Mouse (Mus musculus) midbrain, embryonic 14.5 days (tissue): ENCODE data around the gene Mas1. TPM values are rescaled to one million over a fixed set of nuclear protein-coding genes. Genes with fewer than 3 reads are reported as not detected.

Source experiments
- ATAC-seq: fragments of 200-750 bp; cut with Nextera tagmentation; 2 replicates; pipeline ENCODE4 v1.8.0; 2017; ENCODE audit warnings: moderate number of reproducible peaks, moderate library complexity; ENCODE audit not compliant: low FRiP score, low TSS enrichment
- DNase-seq: peaks from one replicate; pipeline ENCODE4 v3.0.0-alpha.2; 2015
- H3K27ac ChIP-seq: fragments of 300-500 bp; sonication (generic); replicated peaks from 2 replicates; pipeline ENCODE4 v1.5.1; 2014; ENCODE audit warnings: mild to moderate bottlenecking, low read depth, low read length, moderate library complexity
- H3K27me3 ChIP-seq: fragments of 300-500 bp; sonication (generic); 2 replicates; pipeline ENCODE4 v1.6.1; 2014; ENCODE audit warnings: low read length, control low read depth, mixed read lengths; ENCODE audit not compliant: control insufficient read depth, insufficient read depth
- H3K36me3 ChIP-seq: fragments of 300-500 bp; sonication (generic); 2 replicates; pipeline ENCODE4 v1.6.1; 2014; ENCODE audit warnings: low read length, control low read depth; ENCODE audit not compliant: control insufficient read depth, insufficient read depth
- H3K4me1 ChIP-seq: fragments of 300-500 bp; sonication (generic); 2 replicates; pipeline ENCODE4 v1.6.1; 2014; ENCODE audit warnings: mild to moderate bottlenecking, antibody characterized with exemption, low read length, control low read depth; ENCODE audit not compliant: control insufficient read depth, insufficient read depth
- H3K4me2 ChIP-seq: fragments of 300-500 bp; sonication (generic); 2 replicates; pipeline ENCODE4 v1.6.1; 2014; ENCODE audit warnings: mild to moderate bottlenecking, low read length, moderate library complexity
- H3K4me3 ChIP-seq: fragments of 300-500 bp; sonication (generic); replicated peaks from 2 replicates; pipeline ENCODE4 v1.5.1; 2014; ENCODE audit warnings: low read depth, low read length
- H3K9ac ChIP-seq: fragments of 300-500 bp; sonication (generic); replicated peaks from 2 replicates; pipeline ENCODE4 v1.6.1; 2014; ENCODE audit warnings: mild to moderate bottlenecking, low read length, moderate library complexity
- H3K9me3 ChIP-seq: fragments of 300-500 bp; sonication (generic); 2 replicates; pipeline ENCODE4 v1.6.1; 2016; ENCODE audit warnings: low read length, control low read depth, mixed read lengths; ENCODE audit not compliant: control insufficient read depth
- WGBS: fragments of 180-500 bp; shearing (Covaris S2); extraction: QIAGEN DNeasy Blood & Tissue Kit; methylation state at CpG from one replicate; pipeline ENCODE4 v1.1.7; 2014; 5-methylcytosine and 5-hydroxymethylcytosine counted together
- polyA plus RNA-seq: library from polyadenylated mRNA; unstranded; fragments of >200 nt; fragmentation: Nextera tagmentation; extraction: Ambion mirVana; gene quantifications from 2 replicates; pipeline ENCODE4 v1.2.1, GENCODE M21; 2014

Mas1 gene
- polyA plus RNA-seq, 1 experiment from 2014 or later: 0.12 TPM

DNA sequence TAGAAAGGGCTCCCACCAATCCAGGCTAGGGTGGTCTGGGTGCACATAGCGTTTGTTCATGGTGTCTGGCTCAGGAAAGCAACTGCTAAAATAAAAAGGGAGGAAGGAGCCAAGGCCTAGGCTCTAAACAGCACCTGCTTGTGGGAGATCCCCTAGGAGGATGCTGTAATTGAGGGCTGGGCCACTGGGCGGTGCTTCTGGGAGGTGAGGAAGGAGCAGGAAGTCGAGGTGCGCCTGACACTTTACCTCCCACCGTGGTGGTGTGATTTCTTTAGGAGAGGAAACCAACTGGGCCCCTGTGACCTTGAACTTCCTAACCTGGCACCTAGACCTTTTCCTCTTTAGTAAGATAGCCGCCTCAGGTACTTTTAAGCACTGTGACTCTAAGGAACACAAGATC lies 18.7 kb upstream of the Mas1 start:
- H3K36me3 ChIP-seq: peaks cover 7% of the 10 kb centered on the region; the same call in 1 of the 2 replicates
- H3K27ac ChIP-seq: no peak overlapping the region
- no peaks in the 10 kb centered on the region for H3K27me3 ChIP-seq
- H3K4me3 ChIP-seq: no peak overlapping the region
- 41% methylated on average over 6 of the region's 6 CpGs for WGBS
- ATAC-seq (no peak), DNase-seq (no peak)
- no peaks in the 10 kb centered on the region for H3K4me1 ChIP-seq
- no peak overlapping the region for H3K9ac ChIP-seq
- H3K4me2 ChIP-seq: no peak overlapping the region
- no peaks in the 10 kb centered on the region for H3K9me3 ChIP-seq

GRCm38 (mm10) chr17:12881216-12881615 lies 13.3 kb upstream of the Mas1 start:
- H3K4me3 ChIP-seq: no peak overlapping the region
- H3K4me1 ChIP-seq: no peaks in the 10 kb centered on the region
- H3K27me3 ChIP-seq: no peaks in the 10 kb centered on the region
- H3K36me3 ChIP-seq: no peaks in the 10 kb centered on the region
- H3K27ac ChIP-seq: no peak overlapping the region
- DNase-seq (no peak), ATAC-seq (no peak)
- no peak overlapping the region for H3K9ac ChIP-seq
- H3K9me3 ChIP-seq: no peaks in the 10 kb centered on the region
- WGBS: 67% methylated on average over 1 of the region's 1 CpGs
- H3K4me2 ChIP-seq: no peak overlapping the region

DNA sequence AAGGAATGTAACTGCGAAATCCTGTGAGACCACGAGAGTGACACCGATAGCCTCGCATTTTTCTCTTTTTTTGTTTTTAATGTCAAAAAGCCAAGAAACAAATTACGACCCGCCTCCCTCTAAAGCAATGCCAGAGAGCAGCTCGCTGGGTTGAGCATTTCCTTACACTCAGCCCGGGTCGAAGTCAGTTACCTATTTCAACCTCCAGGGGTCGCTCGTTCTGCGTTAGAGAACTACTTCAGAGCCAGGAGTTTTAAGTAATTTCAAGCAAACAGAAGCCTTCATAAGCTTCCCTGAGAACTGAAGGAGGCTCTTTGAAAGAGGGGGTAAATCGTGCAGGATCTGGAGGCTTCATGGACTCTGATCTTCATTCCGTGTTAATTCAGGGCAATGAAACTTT lies 12.2 kb upstream of the Mas1 start:
- Histone ChIP-seq H3K4me2 (peak overlapping the region; percentile 28), H3K4me3 (no peak overlapping the region), H3K4me1 (no peaks in the 10 kb centered on the region), H3K27ac (no peak overlapping the region), H3K36me3 (no peaks in the 10 kb centered on the region), H3K9ac (no peak overlapping the region), H3K27me3 (no peaks in the 10 kb centered on the region), H3K9me3 (no peaks in the 10 kb centered on the region)
- 5% methylated on average over 14 of the region's 14 CpGs for WGBS
- ATAC-seq: no peak
- peak; percentile 92 for DNase-seq

DNA sequence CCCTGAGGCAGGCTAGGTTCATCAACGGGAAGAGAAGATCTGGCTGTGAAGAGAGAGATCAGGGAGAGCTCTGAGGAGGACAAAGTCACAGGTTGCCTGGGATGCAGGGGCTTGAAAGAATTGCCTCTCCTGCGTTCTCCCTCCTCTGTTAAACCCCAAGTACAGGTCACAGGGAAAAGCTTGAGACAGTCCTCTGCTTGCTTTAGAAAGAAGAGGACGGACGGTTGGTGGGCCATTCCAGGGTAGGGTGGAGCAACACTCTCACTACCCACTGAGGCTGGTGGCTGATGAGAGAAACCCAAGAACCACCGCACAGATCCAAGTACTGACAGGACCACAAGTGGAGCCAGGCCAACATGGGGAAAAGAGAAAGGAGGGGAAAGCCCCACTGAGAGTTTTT lies 7.8 kb upstream of the Mas1 start, which contains the start of gene Mrgprh:
Mrgprh (plus strand) TSS at position 301 of the 400 bp plus-strand sequence.
- H3K27me3 ChIP-seq: no peaks in the 10 kb centered on the region
- no peak within 1 kb of the TSS for H3K9ac ChIP-seq
- DNase-seq: no peak
- no peaks in the 10 kb centered on the region for H3K4me1 ChIP-seq
- no peak within 1 kb of the TSS for H3K4me3 ChIP-seq
- ATAC-seq: no peak
- WGBS: 80% methylated on average over 5 of the region's 5 CpGs
- no peak within 1 kb of the TSS for H3K4me2 ChIP-seq
- H3K9me3 ChIP-seq: no peaks in the 10 kb centered on the region
- no peak within 1 kb of the TSS for H3K27ac ChIP-seq
- no peaks in the 10 kb centered on the region for H3K36me3 ChIP-seq

DNA sequence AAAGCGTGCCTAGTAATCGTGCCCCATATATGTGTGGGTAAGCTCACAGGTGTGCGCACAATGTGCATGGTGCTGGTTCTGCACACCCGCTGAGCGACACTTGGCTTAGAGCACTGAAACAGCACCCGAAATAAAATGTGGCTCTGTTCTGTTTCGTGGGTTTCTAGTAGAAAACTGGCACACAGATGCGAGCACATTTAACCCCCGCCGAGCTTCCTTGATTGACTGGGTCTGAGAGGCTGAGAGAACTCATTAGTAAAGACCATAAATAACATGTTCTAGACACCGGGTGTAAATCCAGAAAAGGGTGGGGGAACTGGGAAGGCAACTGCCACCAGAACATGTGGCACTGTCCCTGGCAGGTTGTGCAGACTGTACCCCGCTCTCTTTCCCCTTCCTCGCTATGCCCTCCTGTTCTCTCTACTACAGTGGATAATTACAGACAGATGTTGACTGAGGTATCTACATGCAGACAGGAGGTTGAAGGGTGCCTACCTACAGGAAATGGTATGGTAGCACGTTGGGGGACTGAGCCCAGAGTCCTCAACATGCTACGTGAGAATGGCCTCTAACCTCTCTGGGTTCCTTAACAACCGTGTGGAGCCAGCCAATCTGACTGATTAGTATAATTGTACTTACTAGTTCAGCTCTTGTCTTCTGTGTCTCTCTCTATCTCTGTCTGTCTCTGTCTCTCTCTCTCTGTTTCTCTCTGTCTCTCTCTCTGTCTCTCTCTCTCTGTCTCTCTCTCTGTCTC lies 4.5 kb upstream of the Mas1 start:
- WGBS: 78% methylated on average over 16 of the region's 16 CpGs
- no peak overlapping the region for H3K27ac ChIP-seq
- no peaks in the 10 kb centered on the region for H3K36me3 ChIP-seq
- H3K27me3 ChIP-seq: no peaks in the 10 kb centered on the region
- no peaks in the 10 kb centered on the region for H3K4me1 ChIP-seq
- no peak for ATAC-seq
- no peak overlapping the region for H3K9ac ChIP-seq
- DNase-seq: no peak
- H3K4me2 ChIP-seq: no peak overlapping the region
- H3K9me3 ChIP-seq: no peaks in the 10 kb centered on the region
- no peak overlapping the region for H3K4me3 ChIP-seq

DNA sequence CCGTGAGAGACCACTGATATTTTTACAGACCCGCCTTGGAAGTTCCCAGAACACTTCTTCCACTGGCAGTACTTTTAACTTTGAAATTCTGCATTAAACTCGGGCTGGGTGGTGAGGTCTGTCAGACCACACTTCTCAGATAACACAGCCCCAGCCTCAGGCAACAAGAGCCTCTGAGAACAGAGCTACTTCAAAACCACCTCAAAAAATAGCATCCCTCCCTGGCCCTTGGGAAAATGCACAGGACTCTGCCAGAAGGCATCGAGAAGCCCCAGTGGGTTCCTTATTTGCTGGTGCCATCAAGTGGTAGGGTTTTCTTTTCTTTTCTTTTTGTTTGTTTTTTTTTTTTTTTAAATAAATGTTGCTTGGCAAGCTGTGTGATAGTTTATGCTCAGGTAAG lies 697 bp upstream of the Mas1 start:
- no peak overlapping the region for H3K9ac ChIP-seq
- WGBS: 52% methylated on average over 4 of the region's 4 CpGs
- no peaks in the 10 kb centered on the region for H3K36me3 ChIP-seq
- no peak overlapping the region for H3K4me2 ChIP-seq
- H3K27ac ChIP-seq: no peak overlapping the region
- no peaks in the 10 kb centered on the region for H3K9me3 ChIP-seq
- H3K4me1 ChIP-seq: no peaks in the 10 kb centered on the region
- no peak for ATAC-seq
- H3K4me3 ChIP-seq: no peak overlapping the region
- no peaks in the 10 kb centered on the region for H3K27me3 ChIP-seq
- no peak for DNase-seq

DNA sequence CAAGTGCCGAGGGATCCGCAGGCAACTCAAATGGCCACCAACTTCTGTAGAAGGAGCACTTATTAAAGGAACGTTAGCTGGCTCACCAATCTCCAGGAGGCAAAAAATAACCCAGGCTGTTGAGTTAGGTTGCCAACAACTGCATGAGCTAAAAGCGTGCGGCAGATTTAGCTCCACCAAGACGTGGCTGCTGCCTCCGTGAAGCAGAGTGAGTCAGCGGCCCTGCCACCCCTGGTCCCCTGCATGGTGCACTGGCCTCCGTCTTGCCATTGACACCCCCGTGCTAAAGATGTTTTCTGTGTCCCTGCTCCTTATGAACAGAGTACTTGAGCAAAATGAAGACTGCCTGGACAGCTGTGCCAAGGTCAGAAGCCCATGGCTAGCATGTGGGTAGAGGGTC lies 1.1 kb downstream of the Mas1 start:
- 86% methylated on average over 10 of the region's 10 CpGs for WGBS
- no peaks in the 10 kb centered on the region for H3K27me3 ChIP-seq
- no peak overlapping the region for H3K27ac ChIP-seq
- H3K4me1 ChIP-seq: no peaks in the 10 kb centered on the region
- H3K9ac ChIP-seq: no peak overlapping the region
- no peak for ATAC-seq
- H3K36me3 ChIP-seq: no peaks in the 10 kb centered on the region
- H3K4me3 ChIP-seq: no peak overlapping the region
- no peak overlapping the region for H3K4me2 ChIP-seq
- no peaks in the 10 kb centered on the region for H3K9me3 ChIP-seq
- no peak for DNase-seq

DNA sequence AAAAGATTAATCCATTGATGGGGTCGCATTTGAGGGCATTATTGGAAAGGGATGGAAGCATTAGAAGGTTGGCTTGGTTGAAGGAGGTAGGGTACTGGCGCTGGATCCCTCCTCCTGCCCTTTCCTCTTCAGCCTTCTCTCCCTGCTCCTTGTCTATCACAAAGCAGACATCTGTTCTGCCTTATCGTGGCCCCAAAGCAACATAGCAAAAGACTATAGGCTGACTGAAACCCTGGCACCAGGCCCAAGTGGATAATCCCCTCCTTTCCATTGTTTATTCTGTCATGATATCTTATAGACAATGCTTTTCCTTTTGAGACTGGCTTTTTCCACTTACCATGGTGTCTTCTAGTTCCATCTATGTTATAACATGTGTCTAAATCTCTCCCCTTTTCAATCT lies 2.5 kb downstream of the Mas1 start:
- Histone ChIP-seq H3K4me2 (no peak overlapping the region), H3K36me3 (no peaks in the 10 kb centered on the region), H3K27me3 (no peaks in the 10 kb centered on the region), H3K4me1 (no peaks in the 10 kb centered on the region), H3K27ac (no peak overlapping the region), H3K4me3 (no peak overlapping the region), H3K9me3 (no peaks in the 10 kb centered on the region), H3K9ac (no peak overlapping the region)
- WGBS: 47% methylated on average over 3 of the region's 3 CpGs
- DNase-seq: peak; percentile 10
- no peak for ATAC-seq

DNA sequence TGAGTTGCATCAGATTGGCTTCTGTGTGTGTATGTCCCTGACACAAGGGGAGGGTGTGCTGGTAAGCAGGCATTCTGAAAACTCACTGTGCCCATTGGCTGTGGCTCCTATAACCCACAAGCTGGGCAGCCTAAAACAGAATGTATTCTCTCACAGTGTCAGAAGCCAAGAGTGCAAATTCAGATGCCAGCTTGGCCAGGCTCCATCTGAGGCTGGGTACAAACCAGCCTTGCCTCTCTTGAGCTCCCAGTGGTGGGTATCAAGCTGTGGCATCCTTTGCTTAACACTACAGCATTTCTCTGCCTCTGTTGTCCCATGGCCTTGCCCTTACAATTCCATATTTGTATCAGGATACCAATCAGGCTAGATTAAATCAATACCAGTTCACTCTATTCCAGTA lies 3.8 kb downstream of the Mas1 start:
- ATAC-seq: no peak
- no peaks in the 10 kb centered on the region for H3K27me3 ChIP-seq
- H3K9ac ChIP-seq: no peak overlapping the region
- no peak overlapping the region for H3K4me3 ChIP-seq
- no peak overlapping the region for H3K27ac ChIP-seq
- H3K9me3 ChIP-seq: no peaks in the 10 kb centered on the region
- H3K36me3 ChIP-seq: no peaks in the 10 kb centered on the region
- no peak overlapping the region for H3K4me2 ChIP-seq
- no peaks in the 10 kb centered on the region for H3K4me1 ChIP-seq
- no peak for DNase-seq
